Mouse (Mus musculus) MEL (cell line): ENCODE measurements around the gene Srgap1.

Experiments
- CTCF ChIP-seq, 3 experiments: IDR thresholded peaks in 2 of 3; conservative IDR thresholded peaks in 1 of 3; 2 replicates each; pipeline ENCODE4 v1.5.1; 2011 to 2012; ENCODE audit warnings: low read length in 3 of 3, low read depth in 2 of 3, mild to moderate bottlenecking in 2 of 3, improper control_type of control experiment in 1 of 3, inconsistent platforms in 1 of 3, mixed read lengths in 1 of 3, moderate library complexity in 1 of 3; ENCODE audit not compliant: control insufficient read depth in 1 of 3, insufficient read depth in 1 of 3, poor library complexity in 1 of 3, severe bottlenecking in 1 of 3
- EP300 ChIP-seq, 2 experiments: IDR thresholded peaks; 2 replicates each; pipeline ENCODE4 v1.6.1; 2011; ENCODE audit warnings: improper control_type of control experiment in 2 of 2, low read length in 2 of 2, low read depth in 1 of 2, mild to moderate bottlenecking in 1 of 2
- MAZ ChIP-seq: IDR thresholded peaks from 2 replicates; pipeline ENCODE4 v1.6.1; 2012; ENCODE audit warnings: low read depth, mild to moderate bottlenecking, inconsistent platforms, low read length, improper control_type of control experiment
- POLR2A ChIP-seq, 2 experiments: IDR thresholded peaks; 2 replicates each; pipeline ENCODE4 v1.6.1; 2011 to 2012; ENCODE audit warnings: low read length in 2 of 2, mild to moderate bottlenecking in 2 of 2, control low read depth in 1 of 2, improper control_type of control experiment in 1 of 2, low read depth in 1 of 2, moderate library complexity in 1 of 2; ENCODE audit not compliant: control insufficient read depth in 1 of 2, insufficient read depth in 1 of 2, poor library complexity in 1 of 2
- TCF12 ChIP-seq: IDR thresholded peaks from 2 replicates; pipeline ENCODE4 v1.6.1; 2014; ENCODE audit warnings: low read depth, mild to moderate bottlenecking, inconsistent platforms, low read length, improper control_type of control experiment, moderate library complexity

- TF ChIP-seq POLR2A (IDR thresholded peaks at IDR 0.05; ENCODE audit: control insufficient read depth in 1 of 2, insufficient read depth in 1 of 2, low read depth in 1 of 2, low read length in 2 of 2, poor library complexity in 1 of 2), result no peak
- TF ChIP-seq EP300 (IDR thresholded peaks at IDR 0.05; ENCODE audit: low read depth in 1 of 2, low read length in 2 of 2), result no peak
- peak; percentile 72 to 87 (median 85) for TF ChIP-seq CTCF (IDR thresholded peaks at IDR 0.05 in 2 of 3, conservative IDR thresholded peaks at IDR 0.05 in 1 of 3; ENCODE audit: control insufficient read depth in 1 of 3, insufficient read depth in 1 of 3, low read depth in 2 of 3, low read length in 3 of 3, poor library complexity in 1 of 3, severe bottlenecking in 1 of 3)
- TF ChIP-seq MAZ, result no peak
- TF ChIP-seq TCF12, result no peak
These were observed 7.4 kb upstream of the Srgap1 start for GRCm38 (mm10) chr10:122054535-122054934.
